Mouse (Mus musculus) naive thymus-derived CD4-positive, alpha-beta T cell, adult 5 months (primary cell): ENCODE data around the gene Inpp5b. TPM values are rescaled to one million over a fixed set of nuclear protein-coding genes. Genes with fewer than 3 reads are reported as not detected.

Experiments
- polyA plus RNA-seq: library from polyadenylated mRNA; unstranded; fragments of 100-300 nt; shearing (Covaris generic); gene quantifications from one replicate; pipeline ENCODE4 v1.2.1, GENCODE M21; 2017

Gene Inpp5b
- polyA plus RNA-seq: 142 TPM

GRCm38 (mm10) chr4:124741376-124742343 lies at the start of gene Inpp5b:
Inpp5b (plus strand) TSS chr4:124741850.

GRCm38 (mm10) chr4:124693135-124693894 lies 48.3 kb upstream of the Inpp5b start, which contains the start of gene Utp11:
Utp11 (minus strand) TSS chr4:124693600.

GRCm38 (mm10) chr4:124700248-124700971 lies 41.2 kb upstream of the Inpp5b start, which contains the start of gene Fhl3:
Fhl3 (plus strand) TSS chr4:124700701.

GRCm38 (mm10) chr4:124714545-124715481 lies 26.8 kb upstream of the Inpp5b start, which contains the start of gene Sf3a3:
Sf3a3 (plus strand) TSS chr4:124714776.

GRCm38 (mm10) chr4:124801552-124802308 lies 60.1 kb downstream of the Inpp5b start, which contains the start of gene Mtf1:
Mtf1 (plus strand) TSS chr4:124802104.

GRCm38 (mm10) chr4:124850261-124850913 lies 108.7 kb downstream of the Inpp5b start, which contains the start of gene Yrdc:
Yrdc (plus strand) TSS chr4:124850679.

Other genes starting within 250 kb of the Inpp5b start
- gene 3100002H09Rik, start 131.0 kb upstream of the Inpp5b start, polyA plus RNA-seq: not detected
- gene Pou3f1, start 85.0 kb upstream of the Inpp5b start, polyA plus RNA-seq: not detected
- 34.0 TPM for gene Utp11, start 48.2 kb upstream of the Inpp5b start, polyA plus RNA-seq
- 0.76 TPM for gene Fhl3, start 41.1 kb upstream of the Inpp5b start, polyA plus RNA-seq
- 97.9 TPM for gene Sf3a3, start 27.1 kb upstream of the Inpp5b start, polyA plus RNA-seq
- 16.9 TPM for gene Mtf1, start 60.3 kb downstream of the Inpp5b start, polyA plus RNA-seq
- gene Yrdc, start 108.8 kb downstream of the Inpp5b start, polyA plus RNA-seq: 154 TPM
- gene 1110065P20Rik, start 109.3 kb downstream of the Inpp5b start, polyA plus RNA-seq: 24.0 TPM
- gene Maneal, start 120.3 kb downstream of the Inpp5b start, polyA plus RNA-seq: 2.3 TPM
- gene Epha10, start 139.0 kb downstream of the Inpp5b start, polyA plus RNA-seq: not detected
- 9.8 TPM for gene 9930104L06Rik, start 195.2 kb downstream of the Inpp5b start, polyA plus RNA-seq
- 1.5 TPM for gene Cdca8, start 197.5 kb downstream of the Inpp5b start, polyA plus RNA-seq
- gene Rspo1, start 244.6 kb downstream of the Inpp5b start, polyA plus RNA-seq: not detected